Mouse (Mus musculus): ENCODE data around the gene Kif16b.

Gene Kif16b

DNA sequence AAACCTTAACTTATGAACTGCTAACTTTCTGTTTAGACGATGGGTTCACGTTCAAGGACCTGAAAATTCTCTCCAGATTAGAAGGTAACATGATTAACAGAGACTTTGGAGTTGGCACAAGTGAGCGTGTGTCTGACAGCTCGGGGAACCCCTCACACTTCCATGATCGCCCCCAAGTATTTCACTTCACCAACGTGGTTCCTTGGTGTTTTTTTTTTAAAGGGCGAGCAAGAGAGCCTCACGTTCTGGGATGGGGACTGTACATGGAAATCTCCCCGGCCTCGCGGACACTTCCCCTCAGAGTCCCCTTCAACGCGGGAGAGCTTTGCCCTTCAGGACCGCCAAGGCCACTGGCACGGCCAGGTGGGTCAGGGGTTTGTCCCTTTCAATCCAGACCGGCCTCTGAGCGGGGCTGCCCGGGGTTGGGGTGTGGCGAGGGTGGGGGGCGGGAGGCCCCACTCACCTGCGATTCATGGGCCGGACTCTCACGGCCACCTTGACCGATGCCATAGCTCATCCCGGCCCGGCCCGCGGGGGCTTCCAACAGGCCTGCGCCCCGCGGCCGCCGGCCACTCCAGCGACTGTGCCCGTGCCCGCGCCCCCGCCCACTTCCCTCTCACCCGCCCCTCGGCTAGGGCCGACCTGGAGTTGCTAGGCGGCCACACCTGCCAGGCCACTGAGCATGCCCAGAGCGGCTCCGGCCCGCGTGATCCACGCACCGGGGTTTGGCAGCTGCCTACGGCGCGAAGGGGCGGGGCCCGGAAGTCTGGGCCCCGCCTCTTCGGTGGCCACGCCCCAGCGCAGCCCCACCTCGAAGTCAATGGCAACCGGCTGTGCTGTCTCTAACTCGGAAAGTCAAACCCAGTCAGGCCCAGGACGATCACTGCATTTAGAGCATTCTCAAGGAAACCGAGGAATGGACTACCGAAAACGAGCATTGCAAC is at the start of gene Kif16b:
Kif16b (minus strand) TSS at position 670 of the 944 bp plus-strand sequence.
- peak; percentile 92 for DNase-seq

DNA sequence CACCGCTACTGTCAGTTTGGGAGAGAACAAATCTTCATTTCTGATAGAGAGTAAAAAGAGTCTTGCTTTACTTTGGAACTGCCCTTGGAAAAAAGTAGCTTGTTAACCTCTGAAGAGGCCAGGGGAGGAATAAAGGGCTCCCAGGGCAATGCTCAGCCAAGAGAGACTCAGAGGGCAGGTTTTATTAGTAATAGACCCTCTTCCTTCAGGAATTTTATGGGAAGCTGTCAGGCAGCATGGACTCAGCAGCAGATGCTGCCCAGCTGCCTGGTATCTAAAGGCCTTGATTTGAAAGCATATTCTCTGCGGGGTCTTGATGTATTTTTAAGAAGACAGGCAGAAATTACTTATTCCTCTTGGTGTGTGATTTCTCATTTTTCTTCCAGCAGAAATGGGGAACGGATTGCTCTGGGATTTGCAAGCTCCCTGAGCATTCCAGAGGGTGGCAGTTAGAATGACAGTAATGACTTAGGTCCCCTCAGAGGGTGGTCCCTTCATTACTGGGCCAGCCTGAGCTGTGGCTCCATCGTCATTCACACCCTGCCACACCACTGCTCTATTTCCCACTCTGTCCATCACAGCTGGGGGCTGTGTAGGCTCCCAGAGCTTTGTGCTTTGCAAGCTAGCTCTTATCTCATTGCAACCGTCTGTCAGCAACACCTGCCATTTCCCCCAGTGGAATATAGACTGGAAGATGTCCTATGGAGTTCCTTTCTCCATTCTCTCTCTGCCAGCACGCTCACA is 39.7 kb upstream of the Kif16b start:
- no peak for DNase-seq

DNA sequence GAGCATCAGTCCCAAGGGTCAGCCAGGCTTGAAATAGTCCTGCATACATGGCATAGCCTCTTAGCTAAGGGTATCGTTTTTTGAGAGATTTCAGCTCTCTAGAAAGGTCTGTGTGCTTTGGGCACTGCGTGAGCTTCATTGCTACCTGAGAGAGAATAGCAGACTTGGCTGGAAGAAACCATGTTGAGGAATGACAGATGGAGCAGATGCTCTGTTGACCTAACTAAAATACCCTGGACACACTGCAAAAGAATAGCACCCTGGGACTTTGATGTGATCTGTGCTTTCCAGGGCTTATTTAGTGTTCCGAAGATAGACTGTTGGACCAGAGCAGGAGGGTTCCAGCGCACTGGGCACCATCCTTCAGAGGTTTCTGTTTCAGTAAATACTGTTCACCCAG is 29.1 kb upstream of the Kif16b start:
- no peak for DNase-seq

DNA sequence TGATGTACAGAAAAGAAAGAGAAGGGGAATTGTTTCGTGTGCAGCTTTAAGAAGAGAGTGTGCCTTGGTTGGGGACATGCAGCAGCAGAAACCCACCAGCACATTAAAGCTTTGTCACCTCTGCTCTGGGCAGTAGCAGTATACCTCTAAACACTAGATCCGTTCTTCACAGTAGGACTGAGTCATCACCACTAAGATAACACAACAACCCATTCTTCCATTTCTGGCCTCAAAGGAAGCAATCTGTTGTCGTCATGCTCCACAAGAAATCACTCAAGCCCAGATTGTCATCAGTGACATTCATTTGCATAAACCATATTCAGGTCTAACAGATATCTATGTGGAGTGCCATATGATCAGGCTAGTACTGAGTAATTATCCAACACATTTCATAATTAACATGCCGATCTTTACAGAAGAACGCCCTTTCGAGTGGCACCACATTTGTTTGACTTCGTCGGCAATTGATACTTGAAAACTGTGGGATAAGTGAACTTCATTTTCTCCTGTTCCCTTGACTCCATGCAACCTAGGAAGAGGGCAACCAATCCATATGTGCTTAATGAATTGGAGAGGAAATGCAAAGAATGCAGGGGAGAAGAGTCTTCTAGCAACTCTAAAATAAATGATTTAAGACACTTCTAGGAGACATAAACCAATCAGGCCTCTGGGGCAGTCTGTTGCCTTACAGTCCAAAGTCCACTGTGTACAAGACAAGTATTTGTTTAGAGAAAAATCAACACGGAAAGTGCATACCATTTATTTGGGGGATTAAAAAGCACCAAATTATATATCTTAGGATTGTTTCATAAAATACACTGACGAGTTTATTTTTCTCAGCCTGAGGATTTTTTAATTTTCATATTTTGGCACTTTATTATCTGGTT is 28.1 kb upstream of the Kif16b start:
- DNase-seq, result no peak

DNA sequence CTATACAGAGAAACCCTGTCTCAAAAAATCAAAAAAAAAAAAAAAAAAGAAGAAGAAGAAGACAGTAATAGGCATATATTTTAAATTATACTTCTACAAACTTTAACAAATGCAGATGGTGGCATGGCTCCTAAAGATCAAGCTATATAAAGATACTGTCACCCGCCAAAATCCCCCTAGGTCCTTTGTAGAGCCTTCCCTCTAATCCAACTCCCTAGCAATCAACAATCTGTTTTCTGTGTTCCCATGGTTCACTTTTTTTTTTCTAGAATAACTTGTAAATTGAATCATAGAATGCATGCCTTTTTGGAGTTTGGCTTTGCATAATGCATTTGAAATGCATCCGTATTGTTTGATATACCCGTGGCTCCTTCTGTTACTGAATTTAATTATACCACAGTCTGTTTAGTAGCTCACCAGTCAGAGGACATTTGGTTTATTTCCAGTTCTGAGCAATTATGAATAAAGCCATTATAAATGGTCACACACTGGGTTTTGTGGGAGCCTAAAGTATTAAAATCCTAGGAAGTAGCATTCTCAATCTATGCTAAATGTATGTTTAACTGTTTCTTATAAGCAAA is 9.6 kb upstream of the Kif16b start:
- DNase-seq, result no peak

DNA sequence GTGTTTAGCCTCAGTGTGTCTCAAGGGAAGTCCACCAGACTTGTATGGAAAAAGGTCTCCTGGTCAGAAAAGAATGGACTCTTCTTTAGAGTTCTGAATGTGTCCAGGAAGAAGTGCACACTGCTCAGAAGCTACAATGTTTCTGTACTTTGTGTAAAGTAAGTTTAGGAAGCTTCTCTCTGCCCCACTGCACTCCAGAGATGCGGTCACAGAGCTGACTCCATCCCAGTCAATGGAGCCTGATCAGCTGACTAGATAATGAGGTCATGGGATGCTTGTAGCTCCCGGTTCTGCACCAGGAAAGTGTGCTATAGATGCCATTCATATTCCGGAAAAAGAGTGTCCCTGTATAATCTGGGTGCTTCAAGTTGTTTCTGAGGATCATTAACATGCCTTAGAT is 7.9 kb upstream of the Kif16b start:
- DNase-seq, result no peak

DNA sequence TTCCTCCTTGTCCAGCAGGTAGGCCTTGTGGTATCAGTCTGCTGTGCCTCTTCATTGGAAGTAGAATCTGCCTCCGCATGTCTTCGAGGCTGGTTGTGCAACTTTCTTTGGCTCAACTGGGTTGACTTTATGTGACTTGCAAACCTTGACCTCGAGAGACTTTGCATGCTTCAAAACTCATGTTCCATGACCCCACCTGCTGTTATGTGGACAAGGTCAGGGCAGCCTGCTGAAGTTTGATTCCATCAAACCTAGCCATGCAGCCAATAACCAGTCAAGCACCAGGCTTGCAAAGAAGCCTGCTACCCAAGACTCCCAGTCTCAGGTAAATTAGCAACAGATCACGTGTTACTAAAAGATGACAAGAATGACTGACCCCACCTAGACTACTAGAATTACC is 5.7 kb upstream of the Kif16b start:
- DNase-seq, result no peak

DNA sequence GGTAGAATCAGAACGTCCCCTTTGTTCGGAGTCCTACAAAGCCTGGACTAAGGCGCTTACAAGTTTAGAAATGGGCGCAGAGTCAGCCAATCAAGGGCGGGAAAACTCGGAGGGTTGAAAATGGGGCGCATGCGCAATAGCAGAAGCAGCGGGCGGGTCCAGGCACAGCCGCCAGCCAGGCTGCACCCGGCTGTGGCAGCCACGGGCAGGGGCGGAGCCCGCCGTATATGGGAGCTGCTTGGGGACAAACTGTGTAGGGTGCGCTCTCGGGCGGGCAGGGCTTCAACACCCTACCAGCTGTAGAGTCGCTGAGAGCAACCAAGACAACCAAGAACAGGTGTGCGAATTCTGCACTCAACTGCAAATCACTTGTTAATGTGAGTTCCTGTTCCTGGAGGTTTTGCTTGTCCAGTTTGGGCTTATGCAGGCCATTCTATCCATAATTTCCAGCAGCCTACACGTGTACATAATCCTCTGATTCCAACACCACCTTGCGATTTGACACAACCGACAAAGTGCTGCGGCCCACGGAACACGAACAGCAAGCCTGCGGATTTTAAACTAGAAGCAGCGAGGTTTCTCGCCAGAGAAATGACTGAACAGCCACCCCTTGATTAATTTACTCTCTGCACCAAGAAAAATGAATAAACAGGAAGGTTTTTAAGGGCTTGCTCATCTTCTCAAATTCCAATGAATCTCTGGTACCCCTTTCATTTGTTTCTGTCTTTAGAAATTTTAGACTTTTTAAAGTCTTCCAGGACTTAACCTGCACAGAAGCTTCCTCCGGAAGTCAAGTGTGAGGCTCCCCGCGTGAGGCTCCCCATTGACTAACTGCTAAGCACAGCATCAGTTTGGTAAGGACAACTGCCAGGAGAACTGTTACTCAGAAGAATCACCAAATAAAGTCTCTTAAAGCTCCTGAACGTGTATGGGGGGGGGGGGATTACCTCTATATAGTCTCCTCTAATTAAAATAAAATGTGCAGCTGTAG is 1.9 kb upstream of the Kif16b start:
- DNase-seq, result peak; percentile 95

DNA sequence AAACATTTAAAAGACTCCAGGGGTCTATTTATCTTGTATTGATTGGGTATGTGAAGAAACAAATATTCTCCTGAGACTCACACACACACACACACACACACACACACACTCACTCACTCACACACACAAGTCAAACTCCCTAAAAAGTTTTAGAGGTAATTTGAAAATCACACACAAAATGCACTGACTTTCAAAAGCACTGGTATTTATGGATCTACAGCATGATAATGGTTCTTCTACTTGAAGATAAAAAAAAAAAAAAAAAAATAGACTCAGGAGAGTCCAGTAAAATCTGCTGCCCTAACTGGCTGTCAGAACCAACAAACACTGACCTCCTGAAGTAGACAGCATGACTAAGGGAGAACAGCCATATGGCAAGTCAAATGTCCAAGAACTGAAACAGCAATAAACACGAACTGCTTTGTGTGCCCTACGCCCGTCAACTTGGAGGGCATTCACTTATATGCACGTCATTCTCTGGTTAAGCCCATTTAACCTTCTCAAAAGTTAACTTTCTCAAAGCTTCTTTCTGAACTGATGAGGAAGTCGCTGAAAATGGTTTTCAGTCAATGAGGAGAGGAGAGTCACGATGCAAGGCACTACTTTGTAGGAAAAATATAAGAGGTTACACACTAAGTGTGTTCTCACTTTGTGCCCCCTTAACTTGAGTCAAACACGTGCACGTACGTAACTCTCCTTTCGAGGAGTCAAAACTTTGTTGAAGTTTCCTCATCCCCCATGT is 1.0 kb downstream of the Kif16b start:
- DNase-seq, result no peak

DNA sequence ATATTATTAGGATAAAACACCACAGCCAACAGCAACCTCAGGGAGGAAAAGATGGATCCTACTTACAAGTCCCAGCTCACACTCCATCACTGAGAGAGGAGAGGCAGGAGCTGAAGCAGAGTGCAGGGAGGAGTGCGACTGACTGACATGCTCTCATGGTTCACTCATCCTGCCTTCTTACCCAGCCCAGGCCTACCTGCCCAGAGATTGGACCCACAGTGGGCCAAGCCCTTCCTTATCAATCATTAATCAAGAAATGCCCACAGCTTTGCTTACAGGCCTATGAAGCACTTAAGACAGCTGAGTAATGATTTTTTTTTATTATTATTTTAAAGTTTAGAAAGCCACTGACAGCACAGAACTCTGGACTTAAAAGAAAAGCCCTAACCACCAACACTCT is 7.6 kb downstream of the Kif16b start:
- DNase-seq, result no peak

DNA sequence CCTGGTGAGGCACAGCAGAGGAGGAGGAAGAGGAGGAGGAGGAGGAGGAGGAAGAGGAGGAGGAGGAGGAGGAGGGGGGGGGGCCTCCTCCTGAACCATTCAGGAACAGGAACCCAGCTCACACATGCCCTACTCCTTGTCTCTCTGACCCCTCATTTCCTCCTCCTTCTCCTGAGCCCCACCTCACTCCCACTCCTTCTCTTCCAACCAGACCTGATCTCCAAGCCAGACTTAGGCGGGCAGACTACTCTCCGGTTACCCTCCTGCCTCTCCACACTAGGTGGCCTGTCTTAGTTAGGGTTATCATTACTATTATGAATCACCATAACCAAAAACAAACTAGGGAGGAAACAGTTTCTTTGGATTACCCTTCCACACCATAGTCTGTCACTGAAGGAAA is 10.0 kb downstream of the Kif16b start:
- DNase-seq, result no peak

DNA sequence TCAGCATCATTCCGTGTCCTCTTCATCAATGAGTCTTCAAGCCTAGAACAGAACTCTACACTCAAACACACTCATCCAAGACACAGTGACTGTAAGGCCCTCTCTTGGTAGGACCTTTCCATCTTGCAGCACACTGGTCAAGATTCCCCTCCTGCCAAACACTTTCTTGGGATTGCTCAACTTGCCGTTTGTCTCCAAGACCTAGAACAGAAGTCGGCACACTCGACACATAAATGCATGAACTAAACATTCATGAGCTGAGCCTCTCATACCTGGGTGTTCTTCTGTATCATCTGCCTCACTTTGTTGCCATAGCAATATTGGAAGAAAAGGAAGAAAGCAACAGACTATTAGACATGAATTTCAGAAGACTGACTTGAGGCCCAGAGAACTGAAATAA is 16.9 kb downstream of the Kif16b start:
- DNase-seq, result no peak

DNA sequence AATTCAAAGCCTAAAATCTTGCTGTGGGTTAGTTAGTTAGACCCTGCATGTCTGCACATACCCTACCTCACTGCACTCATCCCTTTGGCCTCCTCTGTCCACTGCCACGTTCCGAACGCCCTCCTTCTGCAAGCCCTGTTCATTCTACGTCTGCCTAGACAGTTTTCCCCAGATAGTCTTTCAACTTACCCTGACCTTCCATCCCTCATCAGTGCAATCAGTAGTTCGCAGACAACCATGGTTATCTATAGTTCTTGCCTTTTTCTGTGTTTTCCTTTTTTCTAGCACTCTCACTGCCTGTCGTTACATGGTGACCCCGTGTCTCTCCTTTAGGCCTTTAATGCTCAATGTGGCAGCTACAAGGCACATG is 17.7 kb downstream of the Kif16b start:
- no peak for DNase-seq

DNA sequence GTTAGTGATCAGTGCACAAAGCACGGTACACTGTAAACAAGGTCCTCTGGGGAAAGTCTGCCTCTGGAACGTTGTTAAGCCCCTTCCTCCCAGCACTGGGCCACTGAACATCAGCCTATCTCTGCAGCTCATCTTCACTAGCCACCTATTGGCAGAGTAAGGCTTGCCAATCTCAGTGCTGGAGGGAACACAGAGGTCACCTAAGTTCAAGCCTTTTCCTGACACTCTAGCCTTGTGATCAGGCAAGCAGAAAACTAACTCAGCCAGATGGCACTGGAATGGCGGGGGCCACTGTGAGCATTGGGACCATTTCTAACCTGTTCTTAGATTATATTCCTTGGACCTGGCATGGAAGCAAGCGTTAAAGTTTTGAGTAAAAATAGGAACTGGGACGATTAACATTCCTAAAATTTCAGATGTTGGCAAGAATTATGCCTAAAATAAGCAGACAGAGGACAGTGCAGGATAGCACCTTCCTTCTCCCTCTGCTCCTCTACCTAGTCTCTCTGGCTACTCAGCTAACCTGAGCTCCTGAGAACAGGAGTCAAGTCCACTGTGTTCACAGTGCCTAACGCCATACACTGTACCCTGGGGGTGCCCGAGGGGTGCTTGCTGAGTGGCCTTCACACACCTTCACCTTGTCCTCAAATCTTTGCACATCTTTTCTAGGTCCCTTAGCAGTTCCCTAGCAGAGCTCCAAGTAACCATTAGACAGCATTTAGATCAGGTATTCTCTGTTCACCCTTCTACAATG is 18.3 kb downstream of the Kif16b start:
- no peak for DNase-seq

DNA sequence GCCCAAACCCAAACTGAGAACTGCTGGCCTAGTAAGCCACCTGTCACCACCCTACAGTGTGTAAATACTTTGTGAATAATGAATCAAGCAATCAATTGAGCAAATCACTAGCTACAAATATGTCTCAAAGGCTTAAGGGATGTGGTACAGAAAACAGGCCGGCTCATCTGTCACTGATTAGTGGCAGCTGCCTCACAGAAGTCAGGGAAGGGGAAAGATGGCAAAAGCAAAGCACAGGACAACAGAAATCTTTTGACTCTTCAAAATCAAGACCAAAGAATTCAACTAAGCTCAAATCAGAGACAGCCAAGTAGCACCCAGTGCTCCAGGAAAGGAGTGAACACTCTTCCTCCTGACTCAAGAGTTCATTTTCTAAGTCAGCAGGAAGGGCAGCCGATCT is 18.9 kb downstream of the Kif16b start:
- no peak for DNase-seq

DNA sequence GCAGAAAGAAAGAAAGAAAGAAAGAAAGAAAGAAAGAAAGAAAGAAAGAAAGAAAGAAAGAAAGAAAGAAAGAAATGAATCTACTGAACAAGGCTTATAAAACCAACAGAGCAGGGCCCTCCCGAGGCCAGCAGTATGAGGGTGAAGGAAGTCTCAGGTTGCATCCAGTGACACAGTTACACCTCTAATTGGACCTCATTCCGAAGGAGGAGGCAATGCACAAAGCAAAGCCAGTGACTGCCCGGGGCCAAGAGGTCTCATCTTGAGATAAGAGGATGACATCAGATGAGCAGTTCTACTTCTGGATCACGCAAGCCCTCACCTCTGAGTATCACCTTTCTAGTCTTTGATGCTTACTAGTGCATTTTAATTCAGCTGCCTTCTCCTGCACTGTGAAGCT is 20.2 kb downstream of the Kif16b start:
- no peak for DNase-seq

DNA sequence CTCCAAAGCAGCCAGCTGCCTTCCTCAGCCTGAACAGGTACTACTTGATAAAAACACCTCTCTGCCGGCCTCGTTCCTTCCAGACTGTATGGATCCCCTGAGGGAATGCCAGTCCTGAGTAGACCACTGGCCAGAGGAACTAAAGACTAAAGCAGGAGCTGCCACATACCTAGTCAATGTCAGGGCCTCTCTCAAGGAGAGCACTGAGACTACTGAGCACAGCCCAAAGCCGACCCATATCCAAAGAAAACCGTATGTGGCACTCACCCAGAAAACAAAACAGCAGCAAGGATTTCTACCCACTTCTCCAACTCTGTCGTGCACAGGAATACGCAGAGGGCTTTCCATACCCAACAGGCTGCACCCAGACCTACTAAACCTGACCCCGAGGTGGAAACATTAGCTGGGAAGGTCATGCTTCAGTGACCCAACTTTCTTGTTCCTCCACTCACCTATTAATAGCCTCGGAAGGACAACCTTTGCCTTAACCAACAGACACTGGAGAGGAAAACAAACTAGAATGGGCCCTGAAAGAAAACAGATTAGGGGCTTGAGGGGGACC is 22.0 kb downstream of the Kif16b start:
- DNase-seq, result no peak

DNA sequence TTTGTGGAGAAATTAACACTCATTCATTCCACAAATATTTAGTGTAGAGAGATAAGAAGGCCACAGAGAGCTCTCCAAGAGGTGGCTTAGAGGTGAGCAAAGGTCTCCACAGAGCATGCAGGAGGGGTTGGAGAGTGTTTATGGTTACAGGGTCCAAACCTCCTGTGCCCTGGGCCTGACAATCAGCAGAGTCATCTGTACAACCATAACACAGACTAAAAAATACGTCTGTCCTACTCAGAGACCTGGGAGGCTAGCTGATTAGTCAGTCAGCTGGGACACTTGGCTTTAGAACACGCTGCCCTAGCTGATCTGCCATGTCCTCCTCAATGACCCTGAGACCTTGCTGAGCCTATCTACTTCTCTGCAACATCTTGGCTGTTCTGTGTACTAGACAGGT is 24.7 kb downstream of the Kif16b start:
- DNase-seq, result no peak

DNA sequence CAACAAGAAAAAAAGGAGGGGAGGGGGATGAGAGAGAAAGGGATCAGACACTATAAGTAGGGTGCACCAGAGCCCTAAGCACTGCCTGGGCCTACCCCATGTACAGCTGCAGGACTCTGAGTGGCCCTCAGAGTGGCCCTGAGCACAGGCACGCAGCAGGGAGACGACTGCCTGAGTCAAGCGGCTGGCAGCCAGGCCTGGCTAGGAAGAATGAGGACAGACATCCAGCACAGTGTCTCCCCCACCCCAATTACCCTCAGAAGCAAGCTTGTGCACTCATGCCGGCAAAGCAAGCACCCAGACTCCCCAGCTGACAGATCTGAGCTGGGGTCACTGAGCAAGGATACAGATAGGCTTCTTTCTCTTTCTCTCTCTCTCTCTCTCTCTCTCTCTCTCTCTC is 25.4 kb downstream of the Kif16b start:
- DNase-seq, result no peak

DNA sequence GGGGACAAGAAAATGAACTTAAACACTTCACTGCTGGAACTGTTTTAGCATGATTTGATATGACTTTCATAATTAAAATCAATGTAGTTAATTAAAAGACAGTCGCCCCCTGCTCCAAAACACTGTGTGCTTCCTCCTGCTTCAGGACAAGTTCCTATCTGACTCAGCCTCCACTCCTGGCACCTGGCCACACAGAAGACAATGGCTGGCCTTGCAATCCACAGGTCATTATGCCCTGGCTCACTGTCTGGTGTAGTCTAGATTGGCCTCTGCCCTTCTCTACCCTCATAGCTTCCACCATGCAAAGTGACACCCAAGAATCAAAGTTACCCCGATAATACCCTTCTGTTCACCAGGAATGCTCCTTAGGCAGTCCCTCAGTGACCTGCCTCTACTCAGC is 26.8 kb downstream of the Kif16b start:
- no peak for DNase-seq

Measured in right cerebral cortex, postnatal 25 days (tissue).